Mouse (Mus musculus): ENCODE results near the gene Chn1. TPM values are rescaled to one million over a fixed set of nuclear protein-coding genes. Genes with fewer than 3 reads are reported as not detected.

The Chn1 gene
- total RNA-seq, 1 experiment from 2014 or later: 19.8 TPM

DNA sequence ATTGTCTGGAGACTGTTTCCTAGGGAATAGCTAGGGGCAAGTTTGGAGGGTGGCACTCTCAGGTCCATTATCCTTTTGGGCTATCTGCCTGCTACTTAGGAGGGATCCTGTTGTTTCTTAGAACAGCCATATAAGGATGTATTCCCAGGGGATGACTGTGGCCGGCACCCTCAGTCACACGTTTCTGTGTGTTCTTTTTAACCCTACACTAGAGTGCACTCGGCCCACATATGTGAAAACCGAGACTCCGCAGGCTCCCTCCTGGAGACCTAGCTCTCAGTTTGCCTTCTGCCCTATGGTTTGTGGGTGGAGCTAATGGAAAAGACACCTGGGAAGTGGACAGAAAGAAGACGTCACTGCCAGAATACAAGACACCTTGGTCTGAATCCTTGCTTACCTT is 183.9 kb downstream of the Chn1 start:
- no peak for DNase-seq

GRCm38 (mm10) chr2:73590106-73590505 is 185.0 kb downstream of the Chn1 start:
- no peak for DNase-seq

GRCm38 (mm10) chr2:73588951-73589350 is 186.2 kb downstream of the Chn1 start:
- DNase-seq: no peak

- no peak for DNase-seq
Observed at GRCm38 (mm10) chr2:73587109-73587506, 188.0 kb downstream of the Chn1 start.

DNA sequence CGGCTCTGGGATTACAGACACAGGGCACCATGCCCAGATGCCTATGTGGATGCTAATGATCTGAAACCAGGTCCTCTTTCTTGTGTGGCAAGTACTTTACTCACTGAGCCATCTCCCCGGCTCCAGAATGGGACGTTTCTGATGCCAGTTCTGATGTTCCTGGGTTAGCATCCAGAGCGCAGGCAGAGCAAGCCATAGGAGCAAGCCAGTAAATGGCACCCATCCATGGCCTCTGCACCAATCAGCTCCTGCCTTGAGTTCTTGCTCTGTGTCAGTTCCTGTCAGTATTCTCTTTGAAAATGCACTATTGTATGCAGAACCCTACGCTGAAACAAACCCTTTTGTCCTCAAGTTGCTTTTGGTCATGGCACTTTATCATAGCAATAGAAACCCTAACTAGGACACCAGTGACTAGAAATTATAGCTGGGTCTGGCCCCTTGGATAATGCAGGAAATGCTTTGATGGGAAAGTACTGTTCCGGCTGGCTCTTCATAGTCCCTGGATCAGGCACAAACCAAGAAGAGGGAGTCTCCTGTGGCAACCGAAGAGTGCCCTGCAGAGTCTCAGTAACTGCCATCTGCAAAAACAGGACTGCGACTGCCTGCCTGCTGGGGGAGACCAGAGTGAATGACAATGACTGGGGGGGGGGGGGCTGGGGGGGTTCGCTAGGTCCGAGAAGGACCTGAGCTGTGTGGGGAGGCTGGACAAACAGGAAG is 188.6 kb downstream of the Chn1 start:
- no peak for DNase-seq

DNA sequence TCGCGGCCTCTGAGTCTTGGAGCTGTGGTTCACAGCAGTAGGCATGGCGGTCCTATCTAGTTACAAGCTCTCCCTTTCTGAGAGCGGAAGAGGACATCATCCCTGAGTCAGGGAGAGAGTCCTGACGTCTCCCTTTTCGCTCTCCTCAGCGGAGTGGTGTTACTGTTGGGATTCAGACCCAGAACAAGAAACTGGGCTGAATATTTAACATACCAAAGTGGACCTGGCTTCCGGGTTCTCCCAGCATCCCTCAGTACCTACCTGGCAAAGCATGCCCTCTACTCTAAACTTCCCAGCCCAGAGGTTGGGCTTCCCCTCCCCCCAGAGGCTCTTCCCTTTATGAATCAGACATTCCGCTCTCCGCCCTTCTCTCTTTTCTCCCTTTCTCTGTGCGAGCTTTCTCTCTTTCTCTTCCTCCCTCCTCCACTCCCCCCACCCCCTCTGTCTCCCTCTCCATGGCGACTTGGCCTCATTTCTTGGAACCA is 189.8 kb downstream of the Chn1 start:
- peak; percentile 55 for DNase-seq

DNA sequence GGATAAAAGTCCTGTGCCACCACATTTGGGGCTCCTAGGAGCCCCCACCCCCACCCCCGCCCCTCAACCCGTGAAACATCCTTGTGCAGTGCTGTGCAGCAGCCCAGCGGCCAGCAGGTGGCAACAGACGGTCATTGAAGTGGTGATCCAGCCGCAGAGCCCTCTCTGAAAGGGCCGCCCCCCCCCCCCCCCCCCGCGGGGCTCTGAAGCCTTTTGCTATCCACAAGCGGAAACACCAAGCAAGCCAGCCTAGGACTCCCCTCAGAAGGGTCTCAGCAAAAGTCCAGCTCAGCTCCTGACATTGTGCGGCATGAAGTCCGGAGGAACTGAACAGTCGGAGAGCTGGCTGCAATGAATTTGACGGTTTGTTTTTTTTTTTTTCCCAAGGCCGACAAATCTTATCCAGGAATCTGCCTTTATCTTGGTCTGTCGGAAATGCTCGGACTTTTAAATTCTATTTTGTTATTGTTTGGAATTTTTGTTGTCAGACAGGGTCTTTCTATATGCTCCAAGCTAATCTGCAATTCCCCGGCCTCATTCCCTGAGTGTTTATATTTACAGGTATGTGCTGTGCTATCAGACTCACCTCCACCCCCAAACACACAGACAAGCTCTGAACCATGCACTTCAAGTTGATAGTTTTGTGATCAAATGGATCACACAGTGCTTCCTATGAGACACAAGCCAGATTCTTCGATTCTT is 190.3 kb downstream of the Chn1 start:
- peak; percentile 91 for DNase-seq

GRCm38 (mm10) chr2:73580720-73581119 is 194.4 kb downstream of the Chn1 start:
- no peak for DNase-seq

- DNase-seq: no peak
Observed at GRCm38 (mm10) chr2:73580166-73580565, 195.0 kb downstream of the Chn1 start, which contains the start of gene Chrna1. Gene Chrna1 (minus strand): TSS chr2:73580338.

DNA sequence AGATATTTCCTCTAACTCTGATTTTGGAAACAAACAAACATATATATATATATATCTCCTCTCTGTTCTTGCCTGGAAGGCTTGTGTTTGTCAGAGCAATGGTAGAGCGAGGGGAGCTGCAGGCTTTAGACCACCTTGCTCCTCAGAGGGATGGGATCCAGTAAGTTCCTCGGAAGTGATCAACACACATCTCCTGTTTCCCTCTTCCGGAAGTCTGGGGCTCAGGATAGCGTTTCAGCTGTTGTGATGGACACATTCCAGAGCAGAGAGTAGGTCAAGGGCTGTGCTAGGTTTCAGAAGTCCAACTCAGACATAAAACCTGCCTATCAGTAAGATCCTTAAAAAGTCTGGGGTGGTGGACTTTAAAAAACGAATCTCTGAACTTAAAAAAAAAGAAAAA is 196.0 kb downstream of the Chn1 start:
- peak; percentile 16 for DNase-seq

GRCm38 (mm10) chr2:73574418-73574817 is 200.7 kb downstream of the Chn1 start:
- no peak for DNase-seq

- DNase-seq: no peak
Observed at GRCm38 (mm10) chr2:73573556-73573955, 201.6 kb downstream of the Chn1 start.

GRCm38 (mm10) chr2:73572539-73573372 is 202.4 kb downstream of the Chn1 start:
- DNase-seq: peak; percentile 85

GRCm38 (mm10) chr2:73571901-73572300 is 203.2 kb downstream of the Chn1 start:
- no peak for DNase-seq

- no peak for DNase-seq
Observed at GRCm38 (mm10) chr2:73571304-73571703, 203.8 kb downstream of the Chn1 start.

- peak; percentile 69 for DNase-seq
Observed at GRCm38 (mm10) chr2:73566989-73567605, 208.0 kb downstream of the Chn1 start.

DNA sequence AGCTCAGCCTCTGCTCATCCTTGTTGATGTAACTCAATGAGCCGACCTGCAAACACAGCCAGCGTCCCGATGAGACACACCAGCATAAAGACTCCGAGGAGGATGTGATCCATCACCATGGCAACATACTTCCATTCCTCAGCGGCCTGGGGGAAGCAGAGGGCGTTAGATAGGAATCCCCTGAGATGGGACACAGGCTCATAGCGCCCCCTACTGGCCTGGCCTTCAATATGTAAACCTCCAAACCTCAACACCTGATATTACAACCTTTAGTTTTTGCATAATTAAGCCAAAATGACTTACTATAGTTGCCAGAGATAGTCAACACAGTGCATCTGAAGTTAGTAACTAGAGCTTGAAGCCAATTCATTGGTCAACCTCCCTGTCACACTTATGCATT is 209.0 kb downstream of the Chn1 start:
- peak; percentile 54 for DNase-seq

GRCm38 (mm10) chr2:73563690-73564089 is 211.5 kb downstream of the Chn1 start:
- no peak for DNase-seq

- DNase-seq: no peak
Observed at GRCm38 (mm10) chr2:73562656-73563055, 212.5 kb downstream of the Chn1 start.

GRCm38 (mm10) chr2:73561665-73562063 is 213.5 kb downstream of the Chn1 start:
- DNase-seq: peak; percentile 51

GRCm38 (mm10) chr2:73560899-73561664 is 214.1 kb downstream of the Chn1 start:
- DNase-seq: no peak
